Mouse (Mus musculus) limb, embryonic 11.5 days (tissue): ENCODE measurements around the gene Rsu1. TPM values are rescaled to one million over a fixed set of nuclear protein-coding genes. Genes with fewer than 3 reads are reported as not detected.

Source experiments
- ATAC-seq: fragments of 200-750 bp; cut with Nextera tagmentation; 2 replicates; pipeline ENCODE4 v1.8.0; 2017; ENCODE audit warnings: low read depth; ENCODE audit not compliant: insufficient number of reproducible peaks, low FRiP score, low TSS enrichment
- DNase-seq: peaks from one replicate; pipeline ENCODE4 v3.0.0-alpha.2; 2015; ENCODE audit warnings: low spot score
- H3K27ac ChIP-seq: fragments of 300-500 bp; sonication (generic); replicated peaks from 2 replicates; pipeline ENCODE4 v1.5.1; 2014; ENCODE audit warnings: low read depth, mild to moderate bottlenecking, low read length
- H3K27me3 ChIP-seq: fragments of 300-500 bp; sonication (generic); 2 replicates; pipeline ENCODE4 v1.6.1; 2014; ENCODE audit warnings: mild to moderate bottlenecking, low read length, mixed read lengths; ENCODE audit not compliant: control insufficient read depth, insufficient read depth
- H3K36me3 ChIP-seq: fragments of 300-500 bp; sonication (generic); 2 replicates; pipeline ENCODE4 v1.6.1; 2014; ENCODE audit warnings: mild to moderate bottlenecking, low read length, moderate library complexity, mixed read lengths; ENCODE audit not compliant: control insufficient read depth, insufficient read depth
- H3K4me1 ChIP-seq: fragments of 300-500 bp; sonication (generic); 2 replicates; pipeline ENCODE4 v1.6.1; 2014; ENCODE audit warnings: low read length, mixed read lengths; ENCODE audit not compliant: control insufficient read depth, insufficient read depth
- H3K4me2 ChIP-seq: fragments of 300-500 bp; sonication (generic); 2 replicates; pipeline ENCODE4 v1.6.1; 2014; ENCODE audit warnings: low read depth, mild to moderate bottlenecking, moderate library complexity; ENCODE audit not compliant: severe bottlenecking
- H3K4me3 ChIP-seq: fragments of 300-500 bp; sonication (generic); 2 replicates; pipeline ENCODE4 v1.5.1; 2014; ENCODE audit warnings: low read depth, low read length
- H3K9ac ChIP-seq: fragments of 300-500 bp; sonication (generic); 2 replicates; pipeline ENCODE4 v1.6.1; 2014; ENCODE audit warnings: mild to moderate bottlenecking, low read length
- H3K9me3 ChIP-seq: fragments of 300-500 bp; sonication (generic); 2 replicates; pipeline ENCODE4 v1.6.1; 2016; ENCODE audit warnings: low read length; ENCODE audit not compliant: control insufficient read depth
- WGBS: fragments of 180-500 bp; shearing (Covaris S2); extraction: QIAGEN DNeasy Blood & Tissue Kit; methylation state at CpG from one replicate; pipeline ENCODE4 v1.1.7; 2014; 5-methylcytosine and 5-hydroxymethylcytosine counted together
- polyA plus RNA-seq: library from polyadenylated mRNA; unstranded; fragments of >200 nt; fragmentation: Nextera tagmentation; extraction: Ambion mirVana; gene quantifications from 2 replicates; pipeline ENCODE4 v1.2.1, GENCODE M21; 2014

The Rsu1 gene
- polyA plus RNA-seq, 1 experiment from 2014 or later: 98.8 TPM

- H3K9ac ChIP-seq: peak overlapping the region; percentile 62
- 57% methylated on average over 8 of the region's 8 CpGs for WGBS
- H3K36me3 ChIP-seq: no peaks in the 10 kb centered on the region
- no peak overlapping the region for H3K27ac ChIP-seq
- ATAC-seq (0 out of 2 replicates have a peak, but pooled peaks have one; percentile 4), DNase-seq (no peak)
- H3K27me3 ChIP-seq: no peaks in the 10 kb centered on the region
- H3K4me1 ChIP-seq: no peaks in the 10 kb centered on the region
- H3K4me2 ChIP-seq: peak overlapping the region; percentile 56
- H3K4me3 ChIP-seq: peak overlapping the region; percentile 42
- H3K9me3 ChIP-seq: no peaks in the 10 kb centered on the region
These were observed 479 bp downstream of the Rsu1 start for GRCm38 (mm10) chr2:13270736-13271135.

- Histone ChIP-seq H3K4me2 (no peak overlapping the region), H3K36me3 (no peaks in the 10 kb centered on the region), H3K4me1 (no peaks in the 10 kb centered on the region), H3K27me3 (no peaks in the 10 kb centered on the region), H3K9me3 (no peaks in the 10 kb centered on the region), H3K9ac (no peak overlapping the region), H3K4me3 (no peak overlapping the region), H3K27ac (no peak overlapping the region)
- ATAC-seq (no peak), DNase-seq (no peak)
- 95% methylated on average over 4 of the region's 4 CpGs for WGBS
These were observed 2.4 kb downstream of the Rsu1 start for GRCm38 (mm10) chr2:13268681-13269293.

- WGBS: 49% methylated on average over 4 of the region's 4 CpGs
- ATAC-seq (no peak), DNase-seq (peak; percentile 35)
- Histone ChIP-seq H3K9ac (no peak overlapping the region), H3K4me1 (no peaks in the 10 kb centered on the region), H3K36me3 (no peaks in the 10 kb centered on the region), H3K27ac (no peak overlapping the region), H3K9me3 (no peaks in the 10 kb centered on the region), H3K27me3 (no peaks in the 10 kb centered on the region), H3K4me3 (no peak overlapping the region), H3K4me2 (no peak overlapping the region)
These were observed 6.3 kb downstream of the Rsu1 start for GRCm38 (mm10) chr2:13264875-13265274.

GRCm38 (mm10) chr2:13263150-13263549 is 8.1 kb downstream of the Rsu1 start:
- no peaks in the 10 kb centered on the region for H3K9me3 ChIP-seq
- H3K27ac ChIP-seq: no peak overlapping the region
- no peaks in the 10 kb centered on the region for H3K27me3 ChIP-seq
- no peak overlapping the region for H3K9ac ChIP-seq
- no peak overlapping the region for H3K4me2 ChIP-seq
- DNase-seq (no peak), ATAC-seq (no peak)
- WGBS: 61% methylated on average over 4 of the region's 4 CpGs
- H3K4me1 ChIP-seq: no peaks in the 10 kb centered on the region
- no peak overlapping the region for H3K4me3 ChIP-seq
- no peaks in the 10 kb centered on the region for H3K36me3 ChIP-seq

- no peaks in the 10 kb centered on the region for H3K9me3 ChIP-seq
- H3K27ac ChIP-seq: no peak overlapping the region
- H3K4me3 ChIP-seq: no peak overlapping the region
- ATAC-seq: no peak
- H3K9ac ChIP-seq: no peak overlapping the region
- no peak overlapping the region for H3K4me2 ChIP-seq
- no peaks in the 10 kb centered on the region for H3K4me1 ChIP-seq
- no peak for DNase-seq
- H3K36me3 ChIP-seq: peaks cover 3% of the 10 kb centered on the region; the same call in 1 of the 2 replicates
- WGBS: 82% methylated on average over 2 of the region's 2 CpGs
- H3K27me3 ChIP-seq: no peaks in the 10 kb centered on the region
These were observed 12.6 kb downstream of the Rsu1 start for GRCm38 (mm10) chr2:13258606-13259005.

- WGBS: 40% methylated on average over 9 of the region's 9 CpGs
These were observed 30.5 kb downstream of the Rsu1 start for GRCm38 (mm10) chr2:13240711-13241110.

GRCm38 (mm10) chr2:13237140-13237901 is 33.9 kb downstream of the Rsu1 start:
- Histone ChIP-seq H3K4me1 (peaks cover 12% of the 10 kb centered on the region), H3K9me3 (no peaks in the 10 kb centered on the region), H3K4me2 (no peak overlapping the region), H3K27me3 (no peaks in the 10 kb centered on the region), H3K36me3 (no peaks in the 10 kb centered on the region), H3K9ac (no peak overlapping the region), H3K4me3 (no peak overlapping the region), H3K27ac (no peak overlapping the region)
- DNase-seq: peak; percentile 66
- ATAC-seq: no peak
- 63% methylated on average over 8 of the region's 8 CpGs for WGBS

More at GRCm38 (mm10) chr2:13240711-13241110, 30.5 kb downstream of the Rsu1 start:
- no peaks in the 10 kb centered on the region for H3K4me1 ChIP-seq
- ATAC-seq: no peak
- no peak overlapping the region for H3K4me3 ChIP-seq
- no peak overlapping the region for H3K27ac ChIP-seq
- no peaks in the 10 kb centered on the region for H3K27me3 ChIP-seq
- H3K9me3 ChIP-seq: no peaks in the 10 kb centered on the region
- DNase-seq: no peak
- no peak overlapping the region for H3K4me2 ChIP-seq
- no peaks in the 10 kb centered on the region for H3K36me3 ChIP-seq
- no peak overlapping the region for H3K9ac ChIP-seq

- Histone ChIP-seq H3K9ac (no peak overlapping the region), H3K27ac (no peak overlapping the region), H3K4me2 (no peak overlapping the region), H3K4me3 (no peak overlapping the region), H3K9me3 (no peaks in the 10 kb centered on the region), H3K4me1 (peaks cover 12% of the 10 kb centered on the region), H3K36me3 (no peaks in the 10 kb centered on the region), H3K27me3 (no peaks in the 10 kb centered on the region)
- WGBS: 56% methylated on average over 5 of the region's 5 CpGs
- no peak for DNase-seq
- ATAC-seq: no peak
These were observed 35.5 kb downstream of the Rsu1 start for GRCm38 (mm10) chr2:13235696-13236095.
